Mouse (Mus musculus) thymus, adult 2 months (tissue): ENCODE data around the gene Pth1r.
A peak's percentile ranks its signal among the peaks of the same experiment; 100 is the strongest.

ENCODE experiments used
- CTCF ChIP-seq: fragments of 200-500 bp; IDR thresholded peaks from 2 replicates; pipeline ENCODE4 v1.5.1; 2012; ENCODE audit warnings: mild to moderate bottlenecking, control low read depth, low read length, moderate library complexity, borderline replicate concordance; ENCODE audit not compliant: control insufficient read depth, poor library complexity, insufficient read depth; ENCODE audit errors: extremely low read depth
- POLR2A ChIP-seq: fragments of 200-500 bp; IDR thresholded peaks from 2 replicates; pipeline ENCODE4 v1.6.1; 2012; ENCODE audit warnings: mild to moderate bottlenecking, low read length, control low read depth, moderate library complexity; ENCODE audit not compliant: control insufficient read depth, poor library complexity, insufficient read depth; ENCODE audit errors: extremely low read depth

DNA sequence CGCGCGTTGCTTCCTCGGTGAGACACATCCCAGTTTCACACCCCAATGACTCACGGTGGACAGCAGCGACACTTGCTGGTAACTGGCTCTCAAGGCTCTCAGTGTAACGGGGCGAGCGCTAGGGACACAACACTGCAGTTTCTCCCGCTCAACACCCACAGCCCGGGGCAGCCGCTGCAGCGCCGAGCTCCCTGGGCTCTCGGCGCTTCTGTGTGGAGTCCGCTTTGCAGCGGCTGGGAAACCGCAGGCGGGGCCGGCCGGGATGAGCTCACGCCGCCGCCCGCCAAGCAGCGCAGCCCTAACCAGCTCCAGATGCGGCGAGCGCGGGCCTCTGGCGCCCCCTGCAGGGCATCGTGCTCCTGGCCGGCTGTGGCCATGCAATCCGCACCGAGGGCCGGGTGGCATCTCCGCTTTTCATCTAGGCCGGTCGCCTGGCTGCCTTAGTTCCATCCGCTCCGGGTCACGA is 34.3 kb upstream of the Pth1r start:
- TF ChIP-seq CTCF: peak; percentile 98
- 0 out of 2 replicates have a peak, but pooled peaks have one; percentile 38 for TF ChIP-seq POLR2A
